Mouse (Mus musculus): ENCODE results near the gene Chrna3.

Chrna3 gene

GRCm38 (mm10) chr9:55026275-55026663 is at the start of gene Chrna3:
TSS of gene Chrna3 (minus strand) at chr9:55026562.
- in situ Hi-C loops (cut with MboI; ENCODE audit: unreplicated experiment in 2 of 2), result loop anchor here (10.0 kb wide), 2 partner anchors 359 to 369 kb away; no protein-coding TSS in a partner anchor

- in situ Hi-C loops (cut with MboI; ENCODE audit: unreplicated experiment in 2 of 2), result no loop called here
Measured at GRCm38 (mm10) chr9:55067965-55068265, 41.6 kb upstream of the Chrna3 start.

GRCm38 (mm10) chr9:55067260-55067964 is 41.0 kb upstream of the Chrna3 start:
- in situ Hi-C loops (cut with MboI; ENCODE audit: unreplicated experiment in 2 of 2), result no loop called here

GRCm38 (mm10) chr9:55065241-55065640 is 38.9 kb upstream of the Chrna3 start:
- in situ Hi-C loops (cut with MboI; ENCODE audit: unreplicated experiment in 2 of 2), result no loop called here

GRCm38 (mm10) chr9:55058067-55058466 is 31.7 kb upstream of the Chrna3 start:
- in situ Hi-C loops (cut with MboI; ENCODE audit: unreplicated experiment in 2 of 2), result no loop called here

GRCm38 (mm10) chr9:55055386-55055930 is 29.1 kb upstream of the Chrna3 start:
- in situ Hi-C loops (cut with MboI; ENCODE audit: unreplicated experiment in 2 of 2), result no loop called here

- in situ Hi-C loops (cut with MboI; ENCODE audit: unreplicated experiment in 2 of 2), result no loop called here
Measured at GRCm38 (mm10) chr9:55048211-55048880, 22.0 kb upstream of the Chrna3 start, which contains the start of gene Chrnb4. TSS of gene Chrnb4 (minus strand) at chr9:55048779.

GRCm38 (mm10) chr9:55046764-55047163 is 20.4 kb upstream of the Chrna3 start:
- in situ Hi-C loops (cut with MboI; ENCODE audit: unreplicated experiment in 2 of 2), result no loop called here

- in situ Hi-C loops (cut with MboI; ENCODE audit: unreplicated experiment in 2 of 2), result no loop called here
Measured at GRCm38 (mm10) chr9:55045001-55045400, 18.6 kb upstream of the Chrna3 start.

GRCm38 (mm10) chr9:55043688-55044087 is 17.3 kb upstream of the Chrna3 start:
- in situ Hi-C loops (cut with MboI; ENCODE audit: unreplicated experiment in 2 of 2), result no loop called here

GRCm38 (mm10) chr9:55041389-55041788 is 15.0 kb upstream of the Chrna3 start:
- in situ Hi-C loops (cut with MboI; ENCODE audit: unreplicated experiment in 2 of 2), result no loop called here

GRCm38 (mm10) chr9:55039983-55040382 is 13.6 kb upstream of the Chrna3 start:
- in situ Hi-C loops (cut with MboI; ENCODE audit: unreplicated experiment in 2 of 2), result no loop called here

GRCm38 (mm10) chr9:55038948-55039347 is 12.6 kb upstream of the Chrna3 start:
- in situ Hi-C loops (cut with MboI; ENCODE audit: unreplicated experiment in 2 of 2), result no loop called here

- in situ Hi-C loops (cut with MboI; ENCODE audit: unreplicated experiment in 2 of 2), result no loop called here
Measured at GRCm38 (mm10) chr9:55031435-55032167, 5.2 kb upstream of the Chrna3 start.

GRCm38 (mm10) chr9:55025534-55026274 is 658 bp downstream of the Chrna3 start:
- in situ Hi-C loops (cut with MboI; ENCODE audit: unreplicated experiment in 2 of 2), result loop anchor here (10.0 kb wide), 2 partner anchors 359 to 369 kb away; no protein-coding TSS in a partner anchor

- in situ Hi-C loops (cut with MboI; ENCODE audit: unreplicated experiment in 2 of 2), result loop anchor here (5.0 to 10.0 kb wide), 6 partner anchors 88 to 371 kb away; no protein-coding TSS in a partner anchor
Measured at GRCm38 (mm10) chr9:55023902-55024583, 2.3 kb downstream of the Chrna3 start.

GRCm38 (mm10) chr9:55023326-55023725 is 3.0 kb downstream of the Chrna3 start:
- in situ Hi-C loops (cut with MboI; ENCODE audit: unreplicated experiment in 2 of 2), result loop anchor here (5.0 to 10.0 kb wide), 6 partner anchors 89 to 371 kb away; no protein-coding TSS in a partner anchor

- in situ Hi-C loops (cut with MboI; ENCODE audit: unreplicated experiment in 2 of 2), result no loop called here
Measured at GRCm38 (mm10) chr9:55016926-55017325, 9.4 kb downstream of the Chrna3 start.

- in situ Hi-C loops (cut with MboI; ENCODE audit: unreplicated experiment in 2 of 2), result no loop called here
Measured at GRCm38 (mm10) chr9:55010588-55011350, 15.6 kb downstream of the Chrna3 start.

Measured in v-Abl transformed pro-B cells (cell line).